Mouse (Mus musculus): ENCODE results near the gene Vmn1r40. TPM values are rescaled to one million over a fixed set of nuclear protein-coding genes. Genes with fewer than 3 reads are reported as not detected.

Gene Vmn1r40
- polyA plus RNA-seq, 2 experiments: not detected

- no peak overlapping the region for H3K4me3 ChIP-seq (ENCODE audit: insufficient read depth in 1 of 2, low read depth in 2 of 2, low read length in 2 of 2)
- no peak for ATAC-seq (ENCODE audit: insufficient read depth)
These were observed 27.2 kb upstream of the Vmn1r40 start for GRCm38 (mm10) chr6:89680155-89680554.

GRCm38 (mm10) chr6:89684231-89684630, 23.1 kb upstream of the Vmn1r40 start:
- Histone ChIP-seq H3K9me3 (ENCODE audit: control insufficient read depth, low read length) (no peaks in the 10 kb centered on the region), H3K36me3 (replicated peaks; ENCODE audit: control insufficient read depth, insufficient read depth, low read depth) (no peaks in the 10 kb centered on the region), H3K27ac (no peak overlapping the region), H3K4me3 (ENCODE audit: insufficient read depth in 1 of 2, low read depth in 2 of 2, low read length in 2 of 2) (no peak overlapping the region), H3K4me1 (replicated peaks; ENCODE audit: control insufficient read depth in 2 of 2, insufficient read depth in 2 of 2, low read length in 1 of 2) (no peaks in the 10 kb centered on the region), H3K4me2 (ENCODE audit: low read depth) (no peak overlapping the region), H3K9ac (replicated peaks) (no peak overlapping the region), H3K27me3 (ENCODE audit: control insufficient read depth, insufficient read depth, low read length) (no peaks in the 10 kb centered on the region)
- DNase-seq (ENCODE audit: low read depth in 3 of 3, low spot score in 3 of 3) (no peak), ATAC-seq (ENCODE audit: insufficient read depth) (no peak)
- TF ChIP-seq CTCF (IDR thresholded peaks at IDR 0.05; ENCODE audit: low read depth) (no peak), EP300 (IDR thresholded peaks at IDR 0.05; ENCODE audit: low read depth) (no peak)
- WGBS (ENCODE audit: insufficient replicate concordance): 55% methylated on average over 1 of the region's 1 CpGs

More at GRCm38 (mm10) chr6:89680155-89680554, 27.2 kb upstream of the Vmn1r40 start:
- no peak overlapping the region for H3K4me2 ChIP-seq (ENCODE audit: low read depth)
- DNase-seq (ENCODE audit: low read depth in 3 of 3, low spot score in 3 of 3): peak in 2 of 3 experiments; percentile 22 to 24
- TF ChIP-seq EP300 (IDR thresholded peaks at IDR 0.05; ENCODE audit: low read depth) (no peak), CTCF (IDR thresholded peaks at IDR 0.05; ENCODE audit: low read depth) (peak; percentile 90)
- no peaks in the 10 kb centered on the region for H3K9me3 ChIP-seq (ENCODE audit: control insufficient read depth, low read length)
- H3K4me1 ChIP-seq (replicated peaks; ENCODE audit: control insufficient read depth in 2 of 2, insufficient read depth in 2 of 2, low read length in 1 of 2): no peaks in the 10 kb centered on the region
- H3K27ac ChIP-seq: no peak overlapping the region
- no peak overlapping the region for H3K9ac ChIP-seq (replicated peaks)
- 6% methylated on average over 8 of the region's 8 CpGs for WGBS (ENCODE audit: insufficient replicate concordance)
- no peaks in the 10 kb centered on the region for H3K27me3 ChIP-seq (ENCODE audit: control insufficient read depth, insufficient read depth, low read length)
- no peaks in the 10 kb centered on the region for H3K36me3 ChIP-seq (replicated peaks; ENCODE audit: control insufficient read depth, insufficient read depth, low read depth)

DNA sequence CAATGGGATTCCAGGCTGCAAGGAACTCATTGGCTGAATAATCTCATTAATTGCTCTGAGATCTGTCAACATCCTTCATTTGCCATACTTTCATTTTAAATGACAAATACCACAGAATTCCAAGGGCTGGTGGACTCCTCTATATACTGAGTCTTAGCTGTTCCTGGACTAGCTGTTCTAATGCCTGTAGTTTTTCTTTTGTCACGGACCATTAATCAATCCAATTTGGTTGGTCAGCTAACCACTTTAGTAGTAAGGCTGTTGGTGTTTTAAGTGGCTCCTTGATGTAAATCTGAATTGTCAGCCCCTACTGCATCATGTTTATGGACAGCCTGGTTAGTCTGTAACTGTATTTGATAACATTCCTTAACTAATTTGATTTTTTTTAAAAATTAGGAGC, 20.2 kb upstream of the Vmn1r40 start:
- H3K9ac ChIP-seq (replicated peaks): no peak overlapping the region
- no peak overlapping the region for H3K4me2 ChIP-seq (ENCODE audit: low read depth)
- WGBS (ENCODE audit: insufficient replicate concordance): 45% methylated on average over 1 of the region's 1 CpGs
- H3K27ac ChIP-seq: no peak overlapping the region
- no peaks in the 10 kb centered on the region for H3K27me3 ChIP-seq (ENCODE audit: control insufficient read depth, insufficient read depth, low read length)
- H3K9me3 ChIP-seq (ENCODE audit: control insufficient read depth, low read length): no peaks in the 10 kb centered on the region
- DNase-seq (ENCODE audit: low read depth in 3 of 3, low spot score in 3 of 3) (no peak), ATAC-seq (ENCODE audit: insufficient read depth) (no peak)
- no peaks in the 10 kb centered on the region for H3K4me1 ChIP-seq (replicated peaks; ENCODE audit: control insufficient read depth in 2 of 2, insufficient read depth in 2 of 2, low read length in 1 of 2)
- TF ChIP-seq CTCF (IDR thresholded peaks at IDR 0.05; ENCODE audit: low read depth) (no peak), EP300 (IDR thresholded peaks at IDR 0.05; ENCODE audit: low read depth) (no peak)
- H3K4me3 ChIP-seq (ENCODE audit: insufficient read depth in 1 of 2, low read depth in 2 of 2, low read length in 2 of 2): no peak overlapping the region
- no peaks in the 10 kb centered on the region for H3K36me3 ChIP-seq (replicated peaks; ENCODE audit: control insufficient read depth, insufficient read depth, low read depth)

GRCm38 (mm10) chr6:89706624-89707023, 716 bp upstream of the Vmn1r40 start:
- no peak overlapping the region for H3K27ac ChIP-seq
- no peak overlapping the region for H3K9ac ChIP-seq (replicated peaks)
- DNase-seq (ENCODE audit: low read depth in 3 of 3, low spot score in 3 of 3) (no peak), ATAC-seq (ENCODE audit: insufficient read depth) (no peak)
- H3K9me3 ChIP-seq (ENCODE audit: control insufficient read depth, low read length): no peaks in the 10 kb centered on the region
- no peaks in the 10 kb centered on the region for H3K4me1 ChIP-seq (replicated peaks; ENCODE audit: control insufficient read depth in 2 of 2, insufficient read depth in 2 of 2, low read length in 1 of 2)
- H3K4me3 ChIP-seq (ENCODE audit: insufficient read depth in 1 of 2, low read depth in 2 of 2, low read length in 2 of 2): no peak overlapping the region
- 44% methylated on average over 2 of the region's 2 CpGs for WGBS (ENCODE audit: insufficient replicate concordance)
- no peak overlapping the region for H3K4me2 ChIP-seq (ENCODE audit: low read depth)
- H3K27me3 ChIP-seq (ENCODE audit: control insufficient read depth, insufficient read depth, low read length): no peaks in the 10 kb centered on the region
- no peaks in the 10 kb centered on the region for H3K36me3 ChIP-seq (replicated peaks; ENCODE audit: control insufficient read depth, insufficient read depth, low read depth)
- no peak for TF ChIP-seq CTCF (IDR thresholded peaks at IDR 0.05; ENCODE audit: low read depth)
- TF ChIP-seq EP300 (IDR thresholded peaks at IDR 0.05; ENCODE audit: low read depth): no peak

GRCm38 (mm10) chr6:89718051-89718450, 10.7 kb downstream of the Vmn1r40 start:
- TF ChIP-seq CTCF (IDR thresholded peaks at IDR 0.05; ENCODE audit: low read depth) (no peak), EP300 (IDR thresholded peaks at IDR 0.05; ENCODE audit: low read depth) (no peak)
- H3K4me1 ChIP-seq (replicated peaks; ENCODE audit: control insufficient read depth in 2 of 2, insufficient read depth in 2 of 2, low read length in 1 of 2): no peaks in the 10 kb centered on the region
- ATAC-seq (ENCODE audit: insufficient read depth): no peak
- no peak overlapping the region for H3K4me3 ChIP-seq (ENCODE audit: insufficient read depth in 1 of 2, low read depth in 2 of 2, low read length in 2 of 2)
- no peaks in the 10 kb centered on the region for H3K36me3 ChIP-seq (replicated peaks; ENCODE audit: control insufficient read depth, insufficient read depth, low read depth)
- H3K27ac ChIP-seq: no peak overlapping the region
- no peaks in the 10 kb centered on the region for H3K27me3 ChIP-seq (ENCODE audit: control insufficient read depth, insufficient read depth, low read length)
- no peak overlapping the region for H3K4me2 ChIP-seq (ENCODE audit: low read depth)
- no peak overlapping the region for H3K9ac ChIP-seq (replicated peaks)
- DNase-seq (ENCODE audit: low read depth in 3 of 3, low spot score in 3 of 3): no peak
- H3K9me3 ChIP-seq (ENCODE audit: control insufficient read depth, low read length): no peaks in the 10 kb centered on the region

Data from liver, embryonic 14.5 days (tissue).